Mouse (Mus musculus): ENCODE measurements around the gene Ptx4. TPM values are rescaled to one million over a fixed set of nuclear protein-coding genes. Genes with fewer than 3 reads are reported as not detected.
"Not testable (repeated sequence)": the region's sequence is repeated elsewhere in the genome, so short reads cannot be mapped to it uniquely, and the experiment has no call there.

Gene Ptx4
- total RNA-seq, 4 experiments from 2014 or later = not detected

DNA sequence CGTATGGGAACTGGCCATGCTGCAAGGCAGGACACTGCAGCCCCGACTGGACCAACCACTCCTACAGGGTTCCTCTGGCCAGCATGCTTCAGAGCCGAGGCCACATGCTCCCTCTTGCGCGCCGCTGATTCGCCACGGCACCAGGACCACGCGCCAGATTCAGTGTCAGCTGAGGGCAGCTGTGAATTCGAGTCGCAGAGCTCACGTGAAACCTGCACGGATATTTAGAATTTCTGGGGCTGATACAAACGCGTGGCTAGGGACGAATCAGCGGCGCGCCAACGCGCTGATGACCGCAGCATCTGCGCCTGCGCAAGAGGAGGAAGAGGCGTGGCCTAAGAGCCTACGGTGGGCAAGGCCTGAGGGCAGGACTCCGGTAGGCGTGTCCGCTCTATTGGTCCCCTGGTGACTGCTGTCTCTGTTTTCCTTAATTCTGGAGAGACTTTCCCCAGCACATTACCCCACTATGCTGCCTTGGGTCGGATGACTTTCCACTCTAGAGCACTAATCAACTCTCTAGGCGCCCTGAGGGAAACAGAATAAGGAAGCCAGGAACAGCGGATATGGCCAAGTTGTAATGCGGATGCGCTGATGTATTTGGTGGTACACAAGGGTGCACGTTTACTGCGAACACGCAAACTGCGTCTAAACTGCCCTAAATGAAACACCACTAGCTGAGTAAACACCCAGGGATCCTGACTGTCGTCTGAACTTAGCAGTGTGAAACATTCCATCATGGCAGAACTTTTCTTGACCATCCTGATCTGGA lies 4.7 kb upstream of the Ptx4 start, which contains the start of gene Telo2:
Telo2 (minus strand) TSS at position 304 of the 769 bp plus-strand sequence.
- DNase-seq = peak; percentile 90

DNA sequence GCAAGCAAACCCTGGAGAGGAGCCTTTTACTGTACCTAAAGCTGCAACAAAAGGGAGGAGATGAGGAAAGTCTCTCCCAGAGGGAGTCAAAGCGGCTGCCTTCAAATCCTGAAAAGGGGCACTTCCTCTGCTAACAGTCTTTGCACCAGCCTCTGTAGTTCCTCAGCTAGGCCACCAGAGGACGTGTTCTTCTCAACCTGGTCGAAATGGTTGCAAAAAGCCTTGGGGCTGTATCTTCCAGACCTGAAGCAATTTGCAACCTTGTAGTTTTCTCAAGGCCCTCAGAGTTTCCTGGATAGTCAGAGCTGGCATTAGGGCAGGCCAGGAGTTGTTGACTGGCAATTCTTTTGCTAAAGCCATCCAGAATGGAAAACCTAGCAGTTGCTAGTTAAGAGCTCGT lies 3.3 kb upstream of the Ptx4 start:
- DNase-seq = peak; percentile 58

DNA sequence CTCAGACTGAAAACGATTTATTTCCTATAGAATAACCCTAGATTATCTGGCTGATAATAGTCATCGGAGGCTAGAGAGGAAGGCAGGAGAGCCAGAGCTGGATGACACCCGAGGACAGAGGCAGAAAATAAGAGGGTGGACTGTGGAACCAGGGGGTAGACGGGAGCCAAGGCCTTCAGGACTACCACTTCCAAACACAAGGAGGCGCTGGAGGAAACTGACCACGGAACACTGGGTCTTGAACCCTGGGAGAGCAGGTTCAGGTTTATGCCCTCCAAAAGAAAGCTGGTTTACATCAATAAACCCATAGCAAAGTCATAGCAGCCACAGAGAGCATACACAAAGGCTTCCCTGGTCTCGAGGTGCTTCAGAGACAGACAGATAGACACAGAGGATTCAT lies 3.4 kb downstream of the Ptx4 start:
- DNase-seq = no peak

DNA sequence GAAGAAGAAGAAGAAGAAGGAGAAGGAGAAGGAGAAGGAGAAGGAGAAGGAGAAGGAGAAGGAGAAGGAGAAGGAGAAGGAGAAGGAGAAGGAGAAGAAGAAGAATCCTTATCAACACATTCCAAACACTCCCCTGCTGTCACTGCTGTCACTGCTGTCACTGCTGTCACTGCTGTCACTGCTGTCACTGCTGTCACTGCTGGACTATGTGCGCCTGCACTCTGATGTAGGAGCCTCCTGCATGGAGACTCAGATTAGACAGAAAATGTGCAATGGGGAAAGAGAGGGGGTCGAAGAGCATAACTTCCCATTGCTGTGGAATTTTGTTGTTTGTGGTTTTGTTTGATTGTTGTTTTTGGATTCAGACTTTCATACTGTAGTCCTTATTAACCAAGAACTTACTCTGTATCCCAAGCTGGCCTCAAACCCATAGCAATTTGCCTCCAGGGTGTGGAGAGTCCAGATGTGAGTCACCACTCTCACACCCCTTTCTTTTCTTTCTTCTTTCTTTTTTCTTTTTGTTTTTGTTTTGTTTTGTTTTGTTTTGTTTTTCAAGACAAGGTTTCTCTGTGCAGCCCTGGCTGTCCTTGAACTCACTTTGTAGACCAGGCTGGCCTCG lies 5.0 kb downstream of the Ptx4 start:
- DNase-seq = not testable (repeated sequence)

DNA sequence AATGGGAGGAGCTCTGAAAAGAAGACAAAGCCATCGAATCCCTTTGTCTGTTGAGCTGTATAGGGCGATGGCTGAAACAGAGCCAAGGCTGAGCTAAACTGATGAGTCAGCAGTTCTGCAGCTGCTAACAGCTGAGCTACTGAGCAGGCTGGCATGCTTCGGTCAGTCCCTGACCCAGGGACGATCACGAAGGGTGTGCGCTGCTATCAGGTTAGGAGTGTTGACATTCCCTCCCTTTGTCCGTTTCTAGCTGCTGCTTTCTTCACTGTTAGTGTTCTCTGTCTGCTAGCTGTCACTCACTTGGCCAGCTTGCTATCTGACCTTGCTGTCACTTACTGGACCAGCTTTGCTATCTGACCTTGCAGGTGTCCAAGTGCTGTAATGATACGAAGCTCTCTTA lies 6.5 kb downstream of the Ptx4 start:
- DNase-seq = peak; percentile 31

DNA sequence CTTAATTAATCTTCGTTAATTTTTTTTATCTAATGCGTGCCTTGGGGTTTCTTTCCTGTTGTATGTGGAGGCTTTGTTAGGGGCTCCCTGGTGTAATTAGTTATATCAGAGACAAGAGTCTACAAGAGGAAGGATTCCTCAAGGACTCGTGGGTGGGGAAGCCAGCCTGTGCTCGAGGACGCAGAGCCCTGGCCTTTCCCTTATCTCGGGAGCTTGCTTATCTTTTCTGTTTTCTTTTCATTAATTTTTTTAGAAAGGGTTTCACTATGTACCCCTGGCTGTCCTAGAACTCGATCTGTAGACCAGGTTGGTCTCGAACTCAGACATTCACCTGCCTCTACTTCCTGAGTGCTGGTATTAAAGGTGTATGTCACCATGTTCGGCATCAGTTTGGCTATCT lies 7.1 kb downstream of the Ptx4 start:
- DNase-seq = no peak

DNA sequence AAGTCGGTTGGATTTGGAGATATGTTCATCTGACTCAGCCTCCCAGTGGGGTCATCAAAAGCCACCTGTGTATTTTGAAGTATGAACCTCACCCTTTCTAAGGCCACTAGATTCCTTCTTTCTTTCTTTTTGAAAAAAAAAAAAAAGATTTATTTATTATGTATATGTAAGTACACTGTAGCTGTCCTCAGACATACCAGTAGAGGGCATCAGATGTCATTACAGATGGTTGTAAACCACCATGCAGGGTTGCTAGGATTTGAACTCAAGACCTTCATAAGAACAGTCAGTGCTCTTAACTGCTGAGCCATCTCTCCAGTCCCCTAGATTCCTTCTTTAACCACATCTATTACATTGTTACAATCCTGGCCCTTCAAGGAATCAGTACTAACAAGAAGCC lies 9.5 kb downstream of the Ptx4 start:
- DNase-seq = no peak

DNA sequence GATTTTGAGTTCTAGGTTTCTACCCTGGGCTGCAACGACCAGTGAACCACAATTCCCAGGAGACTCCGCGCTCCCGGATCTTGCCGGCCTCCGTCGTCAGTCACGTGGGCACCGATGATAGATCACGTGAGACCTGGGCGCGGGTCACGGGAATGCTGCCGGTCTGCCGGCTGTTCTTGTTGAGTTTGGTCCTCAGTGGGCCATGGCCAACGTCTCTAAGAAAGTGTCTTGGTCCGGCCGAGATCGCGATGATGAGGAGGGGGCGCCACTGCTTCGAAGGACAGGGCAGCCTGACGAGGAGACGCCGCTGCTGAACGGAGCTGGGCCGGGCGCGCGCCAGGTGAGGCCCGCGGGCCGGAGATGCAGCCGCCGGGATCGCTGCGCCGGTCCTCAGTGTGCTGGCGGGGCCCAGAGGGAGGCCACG lies 12.7 kb downstream of the Ptx4 start, which contains the start of gene Clcn7:
Clcn7 (plus strand) TSS at position 117 of the 424 bp plus-strand sequence.
- peak; percentile 92 for DNase-seq

DNA sequence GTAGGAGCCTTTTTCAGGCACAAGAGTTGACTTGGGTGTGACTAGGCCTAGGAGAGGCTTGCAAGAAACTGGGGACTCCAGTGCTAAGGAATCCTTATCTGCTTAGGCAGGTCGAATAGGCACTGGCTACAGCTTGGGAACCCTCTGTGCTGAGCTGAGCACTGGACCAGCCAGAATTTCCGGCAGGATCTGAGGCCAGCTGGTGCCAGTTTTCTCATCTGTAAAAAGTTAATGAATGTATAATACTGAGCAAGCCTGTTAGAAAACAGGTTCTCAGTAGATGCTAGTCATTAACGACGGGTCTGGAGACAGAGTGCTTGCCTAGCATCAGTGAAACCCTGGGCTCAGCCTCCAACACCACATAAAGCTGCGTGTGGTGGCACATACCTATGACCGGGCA lies 15.1 kb downstream of the Ptx4 start:
- DNase-seq = no peak

DNA sequence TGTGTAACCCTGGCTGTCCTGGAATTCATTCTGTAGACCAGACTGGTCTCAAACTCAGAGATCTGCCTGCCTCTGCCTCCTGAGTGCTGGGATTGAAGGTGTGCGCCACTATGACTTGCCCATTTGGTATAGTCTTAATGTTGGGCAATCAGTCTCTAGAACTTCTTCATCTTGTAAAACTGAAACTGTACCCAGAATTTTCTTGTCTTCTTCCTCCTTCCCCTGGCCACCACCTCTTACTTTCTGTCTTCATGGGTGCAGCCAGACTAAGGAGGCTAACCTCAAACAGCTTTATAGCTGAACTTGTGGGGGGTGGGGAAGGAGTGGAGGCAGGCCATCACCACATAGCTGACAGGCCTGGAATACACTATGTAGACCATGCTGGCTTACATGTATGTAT lies 18.2 kb downstream of the Ptx4 start:
- DNase-seq = no peak

DNA sequence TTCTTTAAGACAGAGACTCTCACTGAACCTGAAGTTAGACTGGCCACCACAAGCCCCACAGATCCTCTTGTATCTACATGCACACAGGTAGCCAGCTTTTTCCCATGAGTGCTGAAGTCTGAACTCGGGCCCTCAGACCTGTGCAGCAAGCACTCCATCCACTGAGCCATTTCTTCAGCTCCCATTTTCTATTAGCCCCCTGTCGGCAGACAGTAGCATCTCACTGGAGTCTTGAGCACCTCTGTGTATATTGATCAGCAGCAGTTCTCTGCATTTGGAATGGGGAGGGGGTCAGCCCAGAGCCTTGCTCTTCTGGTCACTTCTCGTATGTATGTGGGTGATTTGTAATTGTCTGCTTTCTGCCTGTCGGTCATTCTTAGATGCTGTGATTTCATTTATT lies 19.4 kb downstream of the Ptx4 start:
- DNase-seq = no peak

DNA sequence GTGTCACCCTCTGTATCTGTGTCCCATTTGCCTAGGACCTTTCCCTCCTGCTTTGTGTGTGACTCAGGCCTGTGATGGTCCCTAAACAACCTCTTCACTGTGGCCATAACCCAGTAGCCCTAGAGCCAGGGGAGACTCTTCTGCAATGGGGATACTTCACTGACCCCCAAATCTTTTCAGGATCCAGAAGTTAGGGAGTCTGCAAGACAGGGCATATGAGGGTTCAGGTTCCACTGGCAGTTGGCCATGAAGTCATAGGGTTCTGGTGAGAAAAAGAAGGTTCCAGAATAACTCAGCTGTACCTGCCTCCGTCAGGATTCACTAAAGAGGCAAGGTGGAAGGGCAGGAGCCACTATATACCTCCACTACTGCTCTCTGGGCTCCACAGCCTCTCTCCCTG lies 41.6 kb downstream of the Ptx4 start, which contains the start of gene Ccdc154:
Ccdc154 (plus strand) TSS at position 301 of the 400 bp plus-strand sequence.
- DNase-seq = no peak

DNA sequence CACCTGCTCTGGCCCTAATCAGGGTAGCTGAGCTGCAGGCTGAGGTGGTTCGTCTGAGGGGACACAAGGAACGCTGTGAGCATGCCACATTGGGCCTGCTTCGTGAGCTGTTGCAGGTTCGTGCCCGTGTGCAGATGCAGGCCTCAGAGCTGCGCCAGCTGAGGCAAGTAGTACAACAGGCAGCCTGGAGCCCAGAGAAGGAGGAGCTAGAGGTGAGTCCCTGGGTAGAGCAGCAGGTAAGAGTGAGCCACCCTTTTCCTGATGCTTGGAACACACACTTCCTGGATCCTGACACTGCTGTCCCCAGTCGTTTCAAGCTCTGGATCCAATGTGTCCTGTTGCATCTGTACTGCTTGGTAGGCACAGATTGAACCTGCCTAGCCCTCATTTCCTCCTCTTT lies 42.8 kb downstream of the Ptx4 start:
- no peak for DNase-seq

DNA sequence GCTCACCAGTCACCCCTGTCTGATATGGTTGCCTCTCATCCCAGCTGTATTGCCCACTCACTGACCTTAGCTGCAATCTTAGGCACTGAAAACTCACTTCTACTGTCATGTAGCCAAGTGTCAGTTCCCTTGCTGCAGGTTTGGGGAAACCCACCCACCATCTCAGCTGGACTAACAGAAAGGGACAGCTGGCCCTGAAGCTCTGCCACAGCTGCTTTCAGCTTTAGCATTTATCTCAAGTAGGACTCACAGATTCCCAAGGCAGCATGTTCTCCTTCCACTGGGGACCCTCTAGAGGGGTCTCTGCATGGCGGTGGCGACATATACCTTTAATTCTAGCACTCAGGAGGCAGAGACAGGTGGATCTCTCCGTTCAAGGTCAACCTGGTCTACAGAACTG lies 44.2 kb downstream of the Ptx4 start:
- DNase-seq = no peak

DNA sequence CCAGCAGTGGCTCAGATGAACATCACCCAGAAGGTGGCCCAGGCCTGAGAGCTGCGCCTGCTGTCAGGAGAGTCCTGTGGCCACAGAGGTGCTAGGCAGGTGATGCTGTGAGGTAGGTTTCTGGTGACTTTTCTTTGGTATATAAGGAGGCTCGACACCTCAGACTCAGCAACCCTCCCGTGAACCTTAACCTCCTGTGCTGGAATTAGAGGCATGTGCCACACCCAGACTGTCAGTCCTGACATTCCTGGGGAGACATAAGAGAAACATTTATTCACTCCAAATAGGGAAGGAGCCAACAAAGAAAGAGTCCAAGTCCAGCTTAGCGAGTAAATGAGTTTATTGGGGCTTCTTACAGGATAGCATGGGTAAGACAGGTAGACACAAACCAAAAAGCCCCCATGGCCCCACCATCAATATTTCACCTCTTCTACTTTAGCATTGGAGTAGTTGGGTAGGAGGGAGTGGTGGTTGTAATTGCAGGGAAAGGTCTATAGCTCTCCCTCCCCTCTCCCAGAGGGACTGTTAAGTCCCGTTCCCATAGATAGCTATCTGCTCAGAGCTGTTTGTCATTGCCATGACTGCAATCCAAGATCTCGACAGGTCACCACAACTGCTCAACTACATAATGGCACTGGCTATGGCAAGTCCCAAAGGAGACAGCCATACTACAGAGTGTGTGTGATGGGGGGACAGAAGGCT lies 45.6 kb downstream of the Ptx4 start:
- no peak for DNase-seq

DNA sequence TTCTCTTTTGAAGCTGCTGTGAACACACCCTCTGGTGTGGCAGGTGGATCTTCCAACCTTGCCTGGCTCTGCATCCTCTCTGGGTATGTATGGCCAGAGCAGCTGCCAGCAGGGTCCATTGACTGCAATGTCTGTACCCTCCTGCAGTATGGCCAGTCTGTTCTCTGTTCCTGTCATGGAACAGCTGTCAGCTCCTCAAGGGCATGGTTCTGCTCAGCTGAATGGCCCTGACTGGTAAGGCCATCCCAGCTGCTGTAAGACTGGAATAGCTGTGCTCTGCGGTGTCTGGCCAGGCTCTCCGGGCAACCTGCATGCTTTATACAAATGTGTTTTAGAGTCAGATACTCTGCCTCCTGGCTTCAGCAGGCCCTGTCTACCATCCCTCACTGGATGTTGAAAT lies 49.1 kb downstream of the Ptx4 start:
- DNase-seq = no peak

DNA sequence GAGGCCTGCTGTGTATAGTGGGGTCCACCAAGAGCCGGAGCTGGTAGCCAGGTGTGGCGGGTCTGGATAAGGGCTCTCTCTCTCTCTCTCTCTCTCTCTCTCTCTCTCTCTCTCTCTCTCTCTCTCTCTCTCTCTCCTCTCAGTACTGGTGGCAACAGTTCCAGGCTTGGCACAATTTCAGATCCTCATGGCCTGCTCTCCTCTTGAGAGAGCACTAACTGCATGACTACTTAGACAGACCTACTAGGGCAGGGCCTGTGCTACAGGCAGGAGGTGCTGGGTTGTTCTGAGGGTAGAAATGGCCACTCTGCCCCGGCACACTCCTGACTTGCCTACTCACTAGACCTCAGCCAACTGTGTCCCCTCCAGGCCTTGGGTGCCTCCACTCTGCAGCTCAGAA lies 52.0 kb downstream of the Ptx4 start:
- DNase-seq = no peak

Other genes with a start within 250 kb of the Ptx4 start
- gene Nubp2, start 234.4 kb upstream of the Ptx4 start, total RNA-seq (2022) = 10 to 100 TPM; 58.9 to 66.0 (median 61.5) TPM
- 10 to 100 TPM; 31.5 to 34.0 (median 33.7) TPM for gene Spsb3, start 234.1 kb upstream of the Ptx4 start, total RNA-seq (2022)
- 10 to 100 TPM; 43.6 to 80.7 (median 66.3) TPM for gene Eme2, start 225.7 kb upstream of the Ptx4 start, total RNA-seq (2022)
- gene Mrps34, start 225.6 kb upstream of the Ptx4 start, total RNA-seq (2022) = 100 to 1,000 TPM; 120 to 201 (median 138) TPM
- 100 to 1,000 TPM in 2 of 4 experiments, 10 to 100 TPM in 2; 73.5 to 148 (median 104) TPM for gene Nme3, start 224.3 kb upstream of the Ptx4 start, total RNA-seq (2022)
- 100 to 1,000 TPM in 3 of 4 experiments, 10 to 100 TPM in 1; 96.1 to 271 (median 177) TPM for gene Mapk8ip3, start 183.8 kb upstream of the Ptx4 start, total RNA-seq (2022)
- gene Jpt2, start 160.1 kb upstream of the Ptx4 start, total RNA-seq (2022) = 10 to 100 TPM; 28.0 to 38.5 (median 30.7) TPM
- gene Cramp1l, start 105.0 kb upstream of the Ptx4 start, total RNA-seq (2022) = 10 to 100 TPM; 22.0 to 33.2 (median 25.4) TPM
- gene Ift140, start 104.7 kb upstream of the Ptx4 start, total RNA-seq (2022) = 10 to 100 TPM; 31.7 to 45.0 (median 38.1) TPM
- gene Tmem204, start 37.2 kb upstream of the Ptx4 start, total RNA-seq (2022) = 10 to 100 TPM; 35.3 to 56.0 (median 52.6) TPM
- gene Telo2, start 4.8 kb upstream of the Ptx4 start, total RNA-seq (2022) = 10 to 100 TPM; 24.0 to 40.2 (median 29.5) TPM
- gene Clcn7, start 12.6 kb downstream of the Ptx4 start, total RNA-seq (2022) = 10 to 100 TPM; 47.4 to 77.7 (median 67.8) TPM
- under 1 TPM in 3 of 4 experiments, not detected in 1; 0.09 to 0.34 (median 0.19) TPM for gene Ccdc154, start 41.7 kb downstream of the Ptx4 start, total RNA-seq (2022)
- under 1 TPM in 3 of 4 experiments, not detected in 1; 0.40 to 0.67 (median 0.42) TPM for gene Gm38655, start 54.7 kb downstream of the Ptx4 start, total RNA-seq (2022)
- 10 to 100 TPM; 18.4 to 21.7 (median 20.9) TPM for gene BC003965, start 63.8 kb downstream of the Ptx4 start, total RNA-seq (2022)
- 10 to 100 TPM; 18.4 to 36.4 (median 26.2) TPM for gene Unkl, start 67.6 kb downstream of the Ptx4 start, total RNA-seq (2022)
- 10 to 100 TPM; 48.9 to 57.3 (median 52.2) TPM for gene Gnptg, start 119.4 kb downstream of the Ptx4 start, total RNA-seq (2022)
- 10 to 100 TPM; 23.4 to 35.5 (median 30.3) TPM for gene Tsr3, start 119.4 kb downstream of the Ptx4 start, total RNA-seq (2022)
- 10 to 100 TPM; 12.8 to 44.5 (median 22.1) TPM for gene Baiap3, start 135.6 kb downstream of the Ptx4 start, total RNA-seq (2022)
- 100 to 1,000 TPM; 249 to 283 (median 265) TPM for gene Ube2i, start 153.9 kb downstream of the Ptx4 start, total RNA-seq (2022)
- gene Prss34, start 177.6 kb downstream of the Ptx4 start, total RNA-seq (2022) = under 1 TPM in 3 of 4 experiments, not detected in 1; 0.31 to 0.56 (median 0.41) TPM
- not detected for gene Prss28, start 187.9 kb downstream of the Ptx4 start, total RNA-seq (2022)
- not detected for gene Prss29, start 197.9 kb downstream of the Ptx4 start, total RNA-seq (2022)
- 1 to 10 TPM in 1 of 4 experiments, under 1 TPM in 2, not detected in 1; 0.43 to 1.1 (median 0.59) TPM for gene Tpsab1, start 224.8 kb downstream of the Ptx4 start, total RNA-seq (2022)
- gene Tpsb2, start 245.5 kb downstream of the Ptx4 start, total RNA-seq (2022) = 1 to 10 TPM; 1.9 to 4.4 (median 2.4) TPM
- gene Tpsg1, start 248.5 kb downstream of the Ptx4 start, total RNA-seq (2022) = not detected